In the genomic region with DNA sequence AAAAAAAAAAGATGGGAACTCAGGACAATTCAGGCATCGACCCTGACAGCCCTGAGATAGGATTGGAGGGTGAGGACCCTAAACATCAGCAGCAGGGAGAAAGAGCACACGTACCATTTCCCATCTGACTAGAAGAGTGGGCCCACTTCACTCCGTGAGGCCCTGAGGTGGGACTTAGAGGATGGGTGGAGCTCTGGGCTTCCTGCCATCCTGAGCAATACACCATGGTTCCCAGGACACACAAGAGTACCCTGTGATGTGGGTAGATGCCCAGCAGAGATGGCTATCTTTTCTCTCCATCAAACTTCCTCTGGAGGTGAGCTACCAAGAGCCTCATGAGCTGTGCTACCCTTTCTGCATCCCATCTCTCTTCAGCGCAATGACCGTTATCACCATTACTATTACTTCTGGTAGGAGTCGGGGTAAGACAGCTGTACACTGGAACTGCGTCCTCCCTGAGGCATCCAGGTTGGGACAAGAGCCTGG, we compare ENCODE assay signal across 12 mouse cellular contexts. TPM values are rescaled to one million over a fixed set of nuclear protein-coding genes. Genes with fewer than 3 reads are reported as not detected.
DNase-seq lines count a peak whose midpoint lies in the region; ATAC-seq lines count a peak whose summit lies in the region.
"Had no signal": no experiment of that assay in that cellular context is flagged by ENCODE, and none has a peak within 500 bp of the region (broad histone marks: within the 10 kb centered on the region; RNA-seq: fewer than 3 reads in every experiment).

No protein-coding gene starts in this region.

- peaks cover 41% of the 10 kb centered on the region for H3K27me3 ChIP-seq in kidney, embryonic 15.5 days
- peaks cover 36% of the 10 kb centered on the region for H3K27me3 ChIP-seq in embryonic facial prominence, embryonic 14.5 days (replicated peaks; ENCODE audit: control insufficient read depth, insufficient read depth, low read length)
- peaks cover 21% of the 10 kb centered on the region for H3K27me3 ChIP-seq in intestine, embryonic 16.5 days (replicated peaks; ENCODE audit: control insufficient read depth, insufficient read depth, low read length)
- H3K27me3 ChIP-seq in neural tube, embryonic 14.5 days (ENCODE audit: control insufficient read depth, insufficient read depth, low read length): 0 out of 2 replicates have a peak, but pooled peaks cover 2% of the 10 kb centered on the region

- no peak for DNase-seq in kidney, adult 11 months
- DNase-seq in embryonic facial prominence, embryonic 14.5 days (ENCODE audit: low spot score): no peak
- no peak for DNase-seq in c-Kit-positive CD71-positive TER-119-positive erythroid progenitor cells, embryonic 14.5 days (ENCODE audit: low spot score)
- DNase-seq in adrenal gland, postnatal 10 days: no peak
- DNase-seq: kidney, postnatal 14 days had no signal

- H3K27ac ChIP-seq in kidney, embryonic 15.5 days: no peak overlapping the region
- H3K27ac ChIP-seq in embryonic facial prominence, embryonic 14.5 days (replicated peaks; ENCODE audit: low read depth, low read length): no peak overlapping the region
- H3K27ac ChIP-seq in intestine, embryonic 16.5 days (ENCODE audit: low read length): no peak overlapping the region
- no peak overlapping the region for H3K27ac ChIP-seq in neural tube, embryonic 14.5 days (ENCODE audit: low read depth, low read length)

- H3K9me3 ChIP-seq in kidney, embryonic 15.5 days (replicated peaks): no peaks in the 10 kb centered on the region
- H3K9me3 ChIP-seq in embryonic facial prominence, embryonic 14.5 days (ENCODE audit: control insufficient read depth, low read length): 0 out of 2 replicates have a peak, but pooled peaks cover 3% of the 10 kb centered on the region
- no peaks in the 10 kb centered on the region for H3K9me3 ChIP-seq in intestine, embryonic 16.5 days (ENCODE audit: control insufficient read depth, low read length)
- H3K9me3 ChIP-seq in neural tube, embryonic 14.5 days (ENCODE audit: control insufficient read depth, low read length): no peaks in the 10 kb centered on the region
- H3K9me3 ChIP-seq: G1E had no signal

- ATAC-seq in kidney, embryonic 15.5 days (replicated peaks; ENCODE audit: low FRiP score): no peak
- no peak for ATAC-seq in embryonic facial prominence, embryonic 14.5 days (ENCODE audit: low read depth)
- ATAC-seq in intestine, embryonic 16.5 days: no peak
- peak; percentile 32 for ATAC-seq in neural tube, embryonic 14.5 days (ENCODE audit: low read depth)
- no peak for ATAC-seq in activated CD4-positive, CD25-positive, alpha-beta regulatory T cell, adult 4 months

- H3K4me1 ChIP-seq in kidney, embryonic 15.5 days: peaks cover 8% of the 10 kb centered on the region
- H3K4me1 ChIP-seq in embryonic facial prominence, embryonic 14.5 days (ENCODE audit: control insufficient read depth, insufficient read depth, low read length): no peaks in the 10 kb centered on the region
- H3K4me1 ChIP-seq in intestine, embryonic 16.5 days (ENCODE audit: control insufficient read depth, insufficient read depth, low read length): peaks cover 5% of the 10 kb centered on the region; the same call in 1 of the 2 replicates
- no peaks in the 10 kb centered on the region for H3K4me1 ChIP-seq in neural tube, embryonic 14.5 days (ENCODE audit: control insufficient read depth, insufficient read depth, low read length)

- peak overlapping the region; percentile 81 for H3K4me2 ChIP-seq in kidney, embryonic 15.5 days
- H3K4me2 ChIP-seq in embryonic facial prominence, embryonic 14.5 days (ENCODE audit: low read depth, low read length): peak overlapping the region; percentile 56
- peak overlapping the region; percentile 45 for H3K4me2 ChIP-seq in intestine, embryonic 16.5 days (ENCODE audit: low read depth, low read length)
- H3K4me2 ChIP-seq in neural tube, embryonic 14.5 days (ENCODE audit: low read depth, low read length): peak overlapping the region; percentile 65

- H3K9ac ChIP-seq in kidney, embryonic 15.5 days: no peak overlapping the region
- H3K9ac ChIP-seq in embryonic facial prominence, embryonic 14.5 days (ENCODE audit: low read depth, low read length): peak overlapping the region; percentile 56; the same call in 1 of the 2 replicates
- peak overlapping the region; percentile 31; the same call in 1 of the 2 replicates for H3K9ac ChIP-seq in intestine, embryonic 16.5 days (ENCODE audit: low read depth, low read length)
- H3K9ac ChIP-seq in neural tube, embryonic 14.5 days (replicated peaks; ENCODE audit: low read depth, low read length): peak overlapping the region; percentile 72

- WGBS in kidney, embryonic 15.5 days: 25% methylated on average over 7 of the region's 7 CpGs
- 24% methylated on average over 7 of the region's 7 CpGs for WGBS in embryonic facial prominence, embryonic 14.5 days
- WGBS in intestine, embryonic 16.5 days: 21% methylated on average over 7 of the region's 7 CpGs
- 20% methylated on average over 7 of the region's 7 CpGs for WGBS in neural tube, embryonic 14.5 days

- H3K4me3 ChIP-seq in kidney, embryonic 15.5 days (replicated peaks): peak overlapping the region; percentile 44
- H3K4me3 ChIP-seq in embryonic facial prominence, embryonic 14.5 days (ENCODE audit: low read depth, low read length): peak overlapping the region; percentile 41
- peak overlapping the region; percentile 37 for H3K4me3 ChIP-seq in intestine, embryonic 16.5 days (ENCODE audit: low read length)
- H3K4me3 ChIP-seq in neural tube, embryonic 14.5 days (ENCODE audit: low read depth, low read length): peak overlapping the region; percentile 46

- H3K36me3 ChIP-seq in kidney, embryonic 15.5 days: no peaks in the 10 kb centered on the region
- H3K36me3 ChIP-seq in embryonic facial prominence, embryonic 14.5 days (ENCODE audit: control insufficient read depth, insufficient read depth, low read length): no peaks in the 10 kb centered on the region
- no peaks in the 10 kb centered on the region for H3K36me3 ChIP-seq in intestine, embryonic 16.5 days (ENCODE audit: control insufficient read depth, insufficient read depth, low read length)
- H3K36me3 ChIP-seq in neural tube, embryonic 14.5 days (ENCODE audit: control insufficient read depth, insufficient read depth, low read length): no peaks in the 10 kb centered on the region
- H3K36me3 ChIP-seq: G1E had no signal

RNA-seq across cellular contexts. Expression of a gene that starts 13.8 kb away (rescaled TPM):
- polyA plus RNA-seq in kidney, embryonic 15.5 days (2015; fragmentation: Nextera tagmentation; extraction: Ambion mirVana): 0.37 and 0.96 TPM in 2 replicates
- polyA plus RNA-seq in embryonic facial prominence, embryonic 14.5 days (2014; fragmentation: Nextera tagmentation; extraction: Ambion mirVana): 0.47 and 0.83 TPM in 2 replicates
- 0.31 and 0.54 TPM in 2 replicates for polyA plus RNA-seq in intestine, embryonic 16.5 days (2015; fragmentation: Nextera tagmentation; extraction: Ambion mirVana)
- polyA plus RNA-seq in neural tube, embryonic 14.5 days (2014; fragmentation: Nextera tagmentation; extraction: Ambion mirVana): 18.9 and 22.9 TPM in 2 replicates
- under 1 TPM in 1 of 2 experiments, not detected in 1; 0.34 TPM for polyA plus RNA-seq in activated CD4-positive, CD25-positive, alpha-beta regulatory T cell, adult 4 months (2017; shearing (Covaris generic))
- total RNA-seq in adrenal gland, postnatal 10 days (2021): 1 to 10 TPM; 4.0 to 7.2 TPM
- total RNA-seq: megakaryocyte-erythroid progenitor cell, adult 5-6 weeks had no signal
- polyA plus RNA-seq: G1E had no signal

RNA-seq across cellular contexts. Expression of a gene that starts 30.2 kb away (rescaled TPM):
- polyA plus RNA-seq in kidney, embryonic 15.5 days (2015; fragmentation: Nextera tagmentation; extraction: Ambion mirVana): not detected in 2 replicates
- polyA plus RNA-seq in embryonic facial prominence, embryonic 14.5 days (2014; fragmentation: Nextera tagmentation; extraction: Ambion mirVana): not detected in 2 replicates
- polyA plus RNA-seq in intestine, embryonic 16.5 days (2015; fragmentation: Nextera tagmentation; extraction: Ambion mirVana): not detected in 2 replicates
- polyA plus RNA-seq in neural tube, embryonic 14.5 days (2014; fragmentation: Nextera tagmentation; extraction: Ambion mirVana): not detected in 2 replicates
- polyA plus RNA-seq in activated CD4-positive, CD25-positive, alpha-beta regulatory T cell, adult 4 months (2017; shearing (Covaris generic)): under 1 TPM in 1 of 2 experiments, not detected in 1; 0.38 TPM
- not detected for total RNA-seq in adrenal gland, postnatal 10 days (2021)
- total RNA-seq: G1E; megakaryocyte-erythroid progenitor cell, adult 5-6 weeks had no signal
- polyA plus RNA-seq: brain, embryonic 14.5 days; G1E had no signal

RNA-seq across cellular contexts. Expression of a gene that starts 54.3 kb away (rescaled TPM):
- polyA plus RNA-seq in kidney, embryonic 15.5 days (2015; fragmentation: Nextera tagmentation; extraction: Ambion mirVana): not detected in 2 replicates
- polyA plus RNA-seq in embryonic facial prominence, embryonic 14.5 days (2014; fragmentation: Nextera tagmentation; extraction: Ambion mirVana): not detected in 2 replicates
- polyA plus RNA-seq in intestine, embryonic 16.5 days (2015; fragmentation: Nextera tagmentation; extraction: Ambion mirVana): not detected in 2 replicates
- not detected in 2 replicates for polyA plus RNA-seq in neural tube, embryonic 14.5 days (2014; fragmentation: Nextera tagmentation; extraction: Ambion mirVana)
- not detected for polyA plus RNA-seq in activated CD4-positive, CD25-positive, alpha-beta regulatory T cell, adult 4 months (2017; shearing (Covaris generic))
- total RNA-seq in adrenal gland, postnatal 10 days (2021): not detected
- total RNA-seq: G1E; megakaryocyte-erythroid progenitor cell, adult 5-6 weeks had no signal
- polyA plus RNA-seq: brain, embryonic 14.5 days; G1E had no signal

Comparison
In these comparisons a context has a peak if more than half of its experiments do, and no peak if none do; other contexts are left out.
1. RNA of a gene that starts 13.8 kb away (polyA plus RNA-seq): 18.9 to 22.9 TPM in neural tube, embryonic 14.5 days; 0.37 to 0.96 TPM in kidney, embryonic 15.5 days, 0.47 to 0.83 TPM in embryonic facial prominence, embryonic 14.5 days, 0.34 TPM in activated CD4-positive, CD25-positive, alpha-beta regulatory T cell, adult 4 months and 0.31 to 0.54 TPM in intestine, embryonic 16.5 days; every median in the first group is over 10 times any median in the second.
2. Peak in every context shown above with its lines, with median percentiles within 50 percentile points of each other: H3K4me2 ChIP-seq and H3K4me3 ChIP-seq.